Mouse (Mus musculus) MN1 (cell line): Measurements from ENCODE around the gene Tarbp2.

ENCODE experiments used
- DNase-seq: peaks from one replicate; pipeline ENCODE4 v3.0.0-alpha.2; 2016; ENCODE audit warnings: low spot score

Gene Tarbp2

GRCm38 (mm10) chr15:102526111-102527002 lies 8.4 kb downstream of the Tarbp2 start:
- DNase-seq: no peak

- DNase-seq: no peak
These were observed 9.9 kb downstream of the Tarbp2 start for GRCm38 (mm10) chr15:102527936-102528335.

GRCm38 (mm10) chr15:102528396-102528795 lies 10.4 kb downstream of the Tarbp2 start:
- no peak for DNase-seq

GRCm38 (mm10) chr15:102530566-102530965 lies 12.6 kb downstream of the Tarbp2 start:
- DNase-seq: no peak

GRCm38 (mm10) chr15:102531586-102531985 lies 13.6 kb downstream of the Tarbp2 start:
- no peak for DNase-seq

GRCm38 (mm10) chr15:102532106-102532900 lies 14.3 kb downstream of the Tarbp2 start:
- DNase-seq: no peak

- no peak for DNase-seq
These were observed 15.9 kb downstream of the Tarbp2 start for GRCm38 (mm10) chr15:102533926-102534325.

GRCm38 (mm10) chr15:102544801-102545200 lies 26.8 kb downstream of the Tarbp2 start:
- no peak for DNase-seq

GRCm38 (mm10) chr15:102546246-102546645 lies 28.3 kb downstream of the Tarbp2 start:
- DNase-seq: no peak

- peak; percentile 53 for DNase-seq
These were observed 28.9 kb downstream of the Tarbp2 start for GRCm38 (mm10) chr15:102546677-102547427.

- peak; percentile 30 for DNase-seq
These were observed 29.5 kb downstream of the Tarbp2 start for GRCm38 (mm10) chr15:102547478-102547877.

GRCm38 (mm10) chr15:102552599-102552998 lies 34.6 kb downstream of the Tarbp2 start:
- DNase-seq: no peak

- no peak for DNase-seq
These were observed 37.6 kb downstream of the Tarbp2 start for GRCm38 (mm10) chr15:102555581-102555980.

GRCm38 (mm10) chr15:102557580-102557979 lies 39.6 kb downstream of the Tarbp2 start:
- DNase-seq: peak; percentile 19

GRCm38 (mm10) chr15:102562491-102562890 lies 44.5 kb downstream of the Tarbp2 start:
- DNase-seq: no peak

- no peak for DNase-seq
These were observed 45.1 kb downstream of the Tarbp2 start for GRCm38 (mm10) chr15:102563061-102563460.

- DNase-seq: no peak
These were observed 45.7 kb downstream of the Tarbp2 start for GRCm38 (mm10) chr15:102563681-102564080.

GRCm38 (mm10) chr15:102567849-102568248 lies 49.9 kb downstream of the Tarbp2 start:
- no peak for DNase-seq

- no peak for DNase-seq
These were observed 54.1 kb downstream of the Tarbp2 start for GRCm38 (mm10) chr15:102572081-102572480.
